ENCODE assay signal across 10 mouse cellular contexts in genomic region chr13:44484582-44485329, GRCm38 (mm10).
DNase-seq lines count a peak whose midpoint lies in the region; ATAC-seq and TF ChIP-seq lines count a peak whose summit lies in the region.
"Had no signal": no experiment of that assay in that cellular context is flagged by ENCODE, and none has a peak within 500 bp of the region (broad histone marks: within the 10 kb centered on the region; RNA-seq: fewer than 3 reads in every experiment).

No protein-coding gene starts in this region.

- WGBS in liver, postnatal 0 days (ENCODE audit: insufficient replicate concordance) = 60% methylated on average over 14 of the region's 14 CpGs
- WGBS in liver, embryonic 12.5 days (ENCODE audit: insufficient replicate concordance) = 62% methylated on average over 14 of the region's 14 CpGs
- WGBS in limb, embryonic 10.5 days = 58% methylated on average over 14 of the region's 14 CpGs
- WGBS in liver, embryonic 11.5 days = 69% methylated on average over 14 of the region's 14 CpGs

- no peak for TF ChIP-seq EP300 in liver, postnatal 0 days (IDR thresholded peaks at IDR 0.05; ENCODE audit: low read depth)

- H3K4me2 ChIP-seq in liver, postnatal 0 days (ENCODE audit: low read depth, low read length) = peak overlapping the region; percentile 31
- no peak overlapping the region for H3K4me2 ChIP-seq in liver, embryonic 12.5 days
- no peak overlapping the region for H3K4me2 ChIP-seq in liver, embryonic 11.5 days
- H3K4me2 ChIP-seq: forebrain, embryonic 12.5 days; liver, embryonic 13.5 days had no signal

- H3K9ac ChIP-seq in liver, postnatal 0 days (replicated peaks) = no peak overlapping the region
- H3K9ac ChIP-seq in liver, embryonic 12.5 days = no peak overlapping the region
- H3K9ac ChIP-seq in liver, embryonic 11.5 days (ENCODE audit: low read depth, low read length) = no peak overlapping the region
- H3K9ac ChIP-seq: forebrain, embryonic 12.5 days; liver, embryonic 13.5 days had no signal

- H3K36me3 ChIP-seq in liver, postnatal 0 days (replicated peaks; ENCODE audit: insufficient read depth, low read length) = no peaks in the 10 kb centered on the region
- H3K36me3 ChIP-seq in liver, embryonic 12.5 days = no peaks in the 10 kb centered on the region
- H3K36me3 ChIP-seq in limb, embryonic 10.5 days = no peaks in the 10 kb centered on the region
- H3K36me3 ChIP-seq in liver, embryonic 11.5 days (ENCODE audit: control insufficient read depth, insufficient read depth, low read length) = no peaks in the 10 kb centered on the region
- H3K36me3 ChIP-seq: forebrain, embryonic 12.5 days; liver, embryonic 13.5 days had no signal

- H3K27ac ChIP-seq in liver, postnatal 0 days (ENCODE audit: low read depth) = no peak overlapping the region
- H3K27ac ChIP-seq in liver, embryonic 12.5 days = no peak overlapping the region
- H3K27ac ChIP-seq in limb, embryonic 10.5 days = peak overlapping the region; percentile 67
- no peak overlapping the region for H3K27ac ChIP-seq in liver, embryonic 11.5 days (ENCODE audit: low read depth, low read length)
- H3K27ac ChIP-seq: forebrain, embryonic 12.5 days; liver, embryonic 13.5 days had no signal

- no peaks in the 10 kb centered on the region for H3K27me3 ChIP-seq in liver, postnatal 0 days (ENCODE audit: insufficient read depth, low read length)
- H3K27me3 ChIP-seq in liver, embryonic 12.5 days (replicated peaks) = no peaks in the 10 kb centered on the region
- H3K27me3 ChIP-seq in limb, embryonic 10.5 days (ENCODE audit: low read depth, poor library complexity, severe bottlenecking) = no peaks in the 10 kb centered on the region
- H3K27me3 ChIP-seq in liver, embryonic 11.5 days (replicated peaks; ENCODE audit: control insufficient read depth, insufficient read depth, low read length) = no peaks in the 10 kb centered on the region
- H3K27me3 ChIP-seq: liver, embryonic 13.5 days had no signal

- TF ChIP-seq CTCF in liver, postnatal 0 days (IDR thresholded peaks at IDR 0.05; ENCODE audit: low read depth) = no peak

- H3K4me3 ChIP-seq in liver, postnatal 0 days (ENCODE audit: low read depth, low read length) = no peak overlapping the region
- H3K4me3 ChIP-seq in liver, embryonic 12.5 days = no peak overlapping the region
- H3K4me3 ChIP-seq in limb, embryonic 10.5 days = no peak overlapping the region
- no peak overlapping the region for H3K4me3 ChIP-seq in liver, embryonic 11.5 days (ENCODE audit: low read depth, low read length)
- H3K4me3 ChIP-seq: forebrain, embryonic 12.5 days; liver, embryonic 13.5 days had no signal

- H3K4me1 ChIP-seq in liver, postnatal 0 days (ENCODE audit: insufficient read depth) = peaks cover 9% of the 10 kb centered on the region; the same call in 1 of the 2 replicates
- peaks cover 3% of the 10 kb centered on the region; the same call in 1 of the 2 replicates for H3K4me1 ChIP-seq in liver, embryonic 12.5 days
- H3K4me1 ChIP-seq in limb, embryonic 10.5 days = peaks cover 26% of the 10 kb centered on the region
- H3K4me1 ChIP-seq in liver, embryonic 11.5 days (replicated peaks; ENCODE audit: control insufficient read depth, insufficient read depth, low read length) = no peaks in the 10 kb centered on the region
- H3K4me1 ChIP-seq: forebrain, embryonic 12.5 days; liver, embryonic 13.5 days had no signal

- DNase-seq in frontal cortex, postnatal 10 days (ENCODE audit: low spot score in 2 of 2) = no peak
- DNase-seq in liver, postnatal 0 days = no peak
- DNase-seq in limb, embryonic 10.5 days (ENCODE audit: low spot score) = peak; percentile 53
- no peak for DNase-seq in urinary bladder, adult 2 months (ENCODE audit: low spot score)
- DNase-seq in liver, embryonic 11.5 days (ENCODE audit: low spot score) = no peak
- DNase-seq: liver, embryonic 13.5 days had no signal

- peak; percentile 44; the same call in 1 of the 2 replicates for ATAC-seq in frontal cortex, adult (ENCODE audit: low TSS enrichment)
- no peak for ATAC-seq in liver, postnatal 0 days
- ATAC-seq in liver, embryonic 12.5 days = no peak
- ATAC-seq in cerebellum, adult (ENCODE audit: insufficient number of reproducible peaks, low FRiP score, low TSS enrichment) = peak; percentile 78
- ATAC-seq in liver, embryonic 11.5 days (replicated peaks; ENCODE audit: low FRiP score) = no peak

- H3K9me3 ChIP-seq in liver, postnatal 0 days (ENCODE audit: low read length) = no peaks in the 10 kb centered on the region
- no peaks in the 10 kb centered on the region for H3K9me3 ChIP-seq in liver, embryonic 12.5 days (replicated peaks)
- no peaks in the 10 kb centered on the region for H3K9me3 ChIP-seq in limb, embryonic 10.5 days (replicated peaks)
- H3K9me3 ChIP-seq in liver, embryonic 11.5 days (ENCODE audit: control insufficient read depth, low read length) = no peaks in the 10 kb centered on the region
- H3K9me3 ChIP-seq: forebrain, embryonic 12.5 days; liver, embryonic 13.5 days had no signal

Comparison
In these comparisons a context has a peak if more than half of its experiments do, and no peak if none do; other contexts are left out.
1. ATAC-seq: peak in frontal cortex, adult (single experiment) and cerebellum, adult (single experiment); none in liver, postnatal 0 days (single experiment), liver, embryonic 12.5 days (single experiment) and liver, embryonic 11.5 days (single experiment).